Mouse (Mus musculus): Measurements from ENCODE around the gene Lamp2.
"Not testable (repeated sequence)": the region's sequence is repeated elsewhere in the genome, so short reads cannot be mapped to it uniquely, and the experiment has no call there.

The Lamp2 gene

DNA sequence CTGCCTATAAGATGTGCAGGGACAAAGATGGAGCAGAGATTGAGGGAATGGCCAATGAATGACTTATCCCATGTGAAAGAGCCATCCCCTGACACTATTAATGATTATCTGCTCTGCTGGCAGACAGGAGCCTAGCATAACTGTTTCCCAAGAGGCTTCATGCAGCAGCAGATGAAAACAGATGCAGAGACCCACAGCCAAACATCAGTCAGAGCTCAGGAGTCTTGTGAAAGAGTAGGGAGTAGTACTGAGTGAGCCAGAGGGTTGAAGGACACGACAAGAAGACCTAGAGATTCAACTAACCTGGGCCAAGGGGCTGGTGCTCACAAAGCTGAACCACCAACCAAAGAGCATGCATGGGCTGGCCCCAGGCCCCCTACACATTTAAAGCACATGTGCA, 30.2 kb downstream of the Lamp2 start:
- DNase-seq (ENCODE audit: low read depth, low spot score), result no peak

DNA sequence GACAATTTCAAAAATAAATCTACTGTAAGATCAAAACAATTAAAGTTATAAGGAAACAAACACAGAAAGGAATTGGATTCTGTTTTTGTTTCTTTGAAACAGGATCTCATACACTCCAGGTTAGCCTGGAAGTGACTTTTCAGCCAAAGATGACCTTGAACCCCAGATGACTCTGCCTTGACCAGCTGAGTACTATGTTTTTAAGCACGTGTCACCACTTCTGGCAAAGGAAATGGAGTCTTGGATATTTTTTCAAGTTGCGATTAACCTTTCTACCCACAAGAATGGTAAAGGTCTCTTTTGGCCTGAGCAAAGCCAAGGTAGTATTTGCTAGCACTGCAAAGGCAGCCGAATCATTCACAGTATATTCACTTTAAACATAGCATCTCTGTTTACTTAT, 33.2 kb downstream of the Lamp2 start:
- DNase-seq (ENCODE audit: low read depth, low spot score), result no peak

DNA sequence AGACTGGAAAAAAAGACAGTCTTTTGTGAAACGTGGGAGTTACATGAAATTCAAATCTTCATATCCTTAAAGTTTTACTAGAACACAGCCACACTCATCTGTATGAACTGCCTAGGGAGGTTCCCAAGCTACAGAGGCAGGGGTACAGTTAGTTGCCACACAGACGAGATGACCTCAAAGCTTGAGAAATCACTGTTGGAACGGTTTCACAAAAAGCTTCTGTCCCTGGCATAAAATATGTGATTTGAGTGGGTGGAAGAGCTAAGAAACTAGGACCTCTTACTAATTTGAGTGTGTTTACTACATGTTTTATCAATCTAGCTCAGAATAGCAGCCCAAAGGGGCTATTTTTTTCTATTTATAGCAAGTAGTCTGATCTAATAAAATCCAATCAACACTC, 33.9 kb downstream of the Lamp2 start:
- DNase-seq (ENCODE audit: low read depth, low spot score), result no peak

DNA sequence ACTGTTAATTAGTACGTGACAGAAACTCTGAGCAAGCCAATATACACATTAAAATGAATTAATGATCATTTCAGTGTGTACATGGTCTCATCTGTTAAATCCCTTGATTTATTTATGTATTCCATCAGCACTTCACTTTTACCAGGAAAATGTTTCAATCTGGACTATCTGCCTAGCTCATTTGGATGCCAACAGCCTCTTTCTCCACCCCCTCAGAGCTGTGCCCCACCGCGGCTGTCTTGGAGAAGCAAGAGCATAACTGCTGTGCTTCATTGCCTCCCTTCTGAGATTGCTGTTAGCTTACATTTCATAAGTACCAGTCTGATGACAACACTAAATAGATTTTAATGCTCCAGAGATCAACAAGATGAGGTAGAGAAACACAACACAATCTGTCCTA, 52.4 kb downstream of the Lamp2 start:
- no peak for DNase-seq (ENCODE audit: low read depth, low spot score)

DNA sequence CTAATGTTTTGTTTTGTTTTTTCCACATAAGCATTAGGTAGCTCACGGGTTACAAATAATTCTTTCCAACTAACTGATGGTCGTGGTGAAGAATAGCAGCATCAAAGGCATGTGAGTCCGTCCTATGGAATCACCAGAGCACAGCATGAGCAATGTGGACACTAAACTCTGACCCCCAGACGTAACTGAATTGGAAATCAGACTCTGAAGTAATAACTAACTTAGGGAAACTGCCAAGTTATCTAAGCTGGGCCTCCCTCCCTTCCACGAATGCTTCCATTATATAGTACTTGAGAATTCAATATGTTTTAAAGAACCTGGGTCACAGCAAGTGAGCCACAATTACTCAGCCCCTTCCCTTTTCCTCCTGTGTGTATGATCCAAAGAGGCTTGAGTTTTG, 53.3 kb downstream of the Lamp2 start:
- no peak for DNase-seq (ENCODE audit: low read depth, low spot score)

DNA sequence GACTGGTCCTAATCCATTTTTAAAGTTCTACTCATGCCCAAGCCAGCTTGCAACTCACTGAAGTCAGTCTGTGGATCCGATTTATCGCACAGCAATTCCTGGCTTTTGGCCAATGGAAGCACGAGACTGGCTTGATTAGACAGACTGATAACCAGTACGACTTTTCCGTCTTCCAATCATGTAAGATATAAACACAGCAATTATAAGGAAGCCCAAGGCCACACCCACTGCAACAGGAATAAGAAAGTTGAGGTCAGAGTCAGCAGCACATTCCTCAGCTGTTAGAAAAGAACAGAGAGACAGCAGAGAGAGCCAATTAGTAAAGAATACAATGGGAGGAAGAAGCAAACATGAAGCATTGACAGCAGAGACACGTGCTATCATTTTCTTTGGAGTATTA, 54.2 kb downstream of the Lamp2 start:
- DNase-seq (ENCODE audit: low read depth, low spot score), result no peak

DNA sequence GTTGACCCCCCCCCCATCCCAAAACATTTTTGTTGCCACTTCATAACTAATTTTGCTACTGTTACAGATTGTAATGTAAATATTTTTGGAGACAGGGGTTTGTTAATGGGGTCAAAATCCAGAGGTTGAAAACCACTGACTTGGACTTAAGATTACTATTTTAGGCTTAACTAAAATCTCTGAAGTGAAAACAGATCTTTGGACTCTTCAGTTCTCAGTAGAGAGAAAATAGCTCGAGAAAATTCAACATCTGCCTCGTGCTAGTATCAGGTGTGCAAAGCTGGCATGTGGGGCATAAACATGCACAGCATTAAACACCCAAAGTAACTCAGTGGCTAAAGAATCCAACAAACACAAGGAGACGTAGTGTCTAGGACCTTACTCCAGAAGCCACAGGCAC, 55.6 kb downstream of the Lamp2 start:
- DNase-seq (ENCODE audit: low read depth, low spot score), result no peak

DNA sequence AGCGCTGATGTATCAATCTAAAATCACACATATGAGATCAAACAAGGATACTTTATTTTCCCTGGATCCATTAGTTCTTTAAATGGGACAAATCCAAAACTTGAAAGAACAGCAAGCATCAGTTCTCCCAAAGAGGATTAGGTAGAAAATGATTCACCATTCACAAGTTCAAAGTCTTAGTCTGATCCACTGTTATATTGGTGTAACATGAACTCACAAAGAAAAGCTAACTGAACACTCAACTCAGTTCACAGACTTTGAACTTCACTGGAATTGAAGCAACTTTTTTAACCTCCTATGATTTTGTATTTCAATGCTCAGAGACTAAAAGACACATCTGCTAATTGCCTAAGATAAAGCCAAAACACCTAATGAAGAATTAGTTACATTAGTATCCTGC, 56.6 kb downstream of the Lamp2 start:
- no peak for DNase-seq (ENCODE audit: low read depth, low spot score)

DNA sequence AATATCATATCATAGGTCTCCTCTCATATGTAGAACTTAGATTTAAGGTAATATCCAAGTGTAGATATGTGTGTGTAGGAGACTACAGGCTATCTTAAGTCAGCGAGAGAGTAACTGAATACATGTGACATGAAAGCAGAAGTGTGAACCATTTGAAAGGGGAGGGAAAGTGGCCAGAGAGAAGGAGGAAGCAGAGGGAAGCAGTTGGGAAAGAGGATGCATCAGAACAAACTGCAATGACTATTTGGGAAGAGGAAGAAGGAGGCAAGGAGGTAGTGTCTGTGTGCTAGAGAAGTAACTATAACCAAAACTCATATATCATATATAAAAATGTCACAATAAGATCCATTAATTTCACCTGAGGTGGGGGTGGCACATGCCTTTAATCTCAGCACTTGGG, 83.1 kb downstream of the Lamp2 start:
- not testable (repeated sequence) for DNase-seq (ENCODE audit: low read depth, low spot score)

DNA sequence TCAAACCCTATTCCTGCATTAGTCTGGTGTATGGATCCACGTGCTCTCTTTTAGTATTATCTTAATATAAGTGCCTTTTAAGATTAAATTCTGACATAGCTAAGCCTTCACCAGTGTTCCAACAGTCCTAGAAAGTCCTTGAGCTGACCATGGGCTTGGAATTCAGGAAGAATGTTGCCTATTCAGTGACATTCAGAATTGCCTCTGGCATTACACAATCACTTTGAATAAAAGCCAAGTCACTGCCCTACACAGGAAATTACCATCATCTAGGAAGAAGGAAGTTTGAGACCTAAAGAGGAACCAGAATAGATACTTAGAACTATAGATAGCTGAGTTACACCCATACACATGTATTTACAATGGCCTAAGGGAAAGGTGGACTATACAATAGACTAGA, 91.6 kb downstream of the Lamp2 start:
- DNase-seq (ENCODE audit: low read depth, low spot score), result peak; percentile 3

DNA sequence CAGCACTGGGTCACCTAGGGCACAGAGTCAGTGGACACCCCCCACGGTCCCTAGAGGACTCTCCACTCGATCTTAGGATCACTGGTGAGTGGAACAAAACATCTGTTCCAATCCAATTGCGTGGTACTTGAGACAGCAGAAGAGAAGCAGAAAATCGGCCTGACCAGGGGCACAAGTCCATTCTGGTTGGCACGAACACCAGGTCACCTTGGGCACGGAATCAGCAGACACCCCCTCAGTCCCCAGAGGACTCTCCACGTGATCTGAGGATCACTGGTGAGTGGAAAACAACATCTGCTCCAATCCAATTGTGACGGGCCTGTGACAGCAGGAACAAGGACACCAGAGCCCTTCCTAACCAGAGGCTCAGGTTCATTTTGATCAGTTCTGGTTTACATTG, 94.2 kb downstream of the Lamp2 start:
- no peak for DNase-seq (ENCODE audit: low read depth, low spot score)
